Mouse (Mus musculus) ES-E14 (cell line): Measurements from ENCODE around the gene Cntn5.

Experiments
- HCFC1 ChIP-seq: IDR thresholded peaks from 2 replicates; pipeline ENCODE4 v1.6.1; 2012; ENCODE audit warnings: low read length, inconsistent platforms, borderline replicate concordance; ENCODE audit not compliant: insufficient read depth
- MAFK ChIP-seq: IDR thresholded peaks from 2 replicates; pipeline ENCODE4 v1.6.1; 2014; ENCODE audit warnings: mild to moderate bottlenecking, low read depth, low read length, inconsistent platforms; ENCODE audit not compliant: insufficient read depth
- ZC3H11A ChIP-seq: IDR thresholded peaks from 2 replicates; pipeline ENCODE4 v1.6.1; 2012; ENCODE audit warnings: low read depth, mild to moderate bottlenecking, inconsistent platforms, low read length, borderline replicate concordance
- ZNF384 ChIP-seq: IDR thresholded peaks from 2 replicates; pipeline ENCODE4 v1.6.1; 2012; ENCODE audit warnings: low read depth, low read length, inconsistent platforms

GRCm38 (mm10) chr9:9647361-9647760 is 1257.2 kb downstream of the Cntn5 start:
- TF ChIP-seq ZC3H11A (no peak), ZNF384 (no peak), MAFK (no peak), HCFC1 (no peak)
